Mouse (Mus musculus) cerebellum, adult 2 months (tissue): ENCODE measurements around the gene Abca8b. TPM values are rescaled to one million over a fixed set of nuclear protein-coding genes. Genes with fewer than 3 reads are reported as not detected.
"Not testable (repeated sequence)": the region's sequence is repeated elsewhere in the genome, so short reads cannot be mapped to it uniquely, and the experiment has no call there.

Experiments used
- DNase-seq, 2 experiments: peaks; one replicate each; pipeline ENCODE4 v3.0.0; 2021
- H3K27ac ChIP-seq: fragments of 200-500 bp; 2 replicates; pipeline ENCODE4 v1.5.1; 2012; ENCODE audit warnings: low read length, control low read depth, inconsistent platforms; ENCODE audit not compliant: insufficient read depth
- H3K27me3 ChIP-seq: fragments of 200-500 bp; 2 replicates; pipeline ENCODE4 v1.6.1; 2012; ENCODE audit warnings: inconsistent platforms, mild to moderate bottlenecking, low read length, moderate library complexity; ENCODE audit not compliant: control insufficient read depth, insufficient read depth
- H3K4me1 ChIP-seq: fragments of 200-500 bp; 2 replicates; pipeline ENCODE4 v1.6.1; 2011; ENCODE audit warnings: low read length; ENCODE audit not compliant: control insufficient read depth, insufficient read depth
- H3K4me3 ChIP-seq: fragments of 200-500 bp; replicated peaks from 2 replicates; pipeline ENCODE3; 2011; ENCODE audit warnings: mild to moderate bottlenecking, low read depth, low read length, control low read depth; ENCODE audit not compliant: insufficient read depth
- CTCF ChIP-seq: fragments of 200-500 bp; IDR thresholded peaks from 2 replicates; pipeline ENCODE4 v1.5.1; 2011; ENCODE audit warnings: low read depth, mild to moderate bottlenecking, control low read depth, low read length, moderate library complexity, borderline replicate concordance; ENCODE audit not compliant: insufficient read depth
- POLR2A ChIP-seq: fragments of 200-500 bp; IDR thresholded peaks from 2 replicates; pipeline ENCODE4 v1.6.1; 2011; ENCODE audit warnings: low read length, control low read depth, borderline replicate concordance; ENCODE audit not compliant: insufficient read depth
- WGBS: fragments of 180-500 bp; shearing (Covaris S2); methylation state at CpG from one replicate; pipeline ENCODE4 v1.1.7; 2018; 5-methylcytosine and 5-hydroxymethylcytosine counted together
- polyA plus RNA-seq: library from polyadenylated mRNA; depleted of rRNA; stranded (reverse); fragments of >200 nt; gene quantifications from 2 replicates; pipeline ENCODE4 v1.2.3, GENCODE M21; 2012

Gene Abca8b
- polyA plus RNA-seq, 1 experiment = 11.8 TPM

GRCm38 (mm10) chr11:109928489-109928888 lies 67.2 kb downstream of the Abca8b start:
- Histone ChIP-seq H3K4me3 (no peak overlapping the region), H3K4me1 (no peaks in the 10 kb centered on the region), H3K27ac (no peak overlapping the region), H3K27me3 (no peaks in the 10 kb centered on the region)
- 33% methylated on average over 2 of the region's 2 CpGs for WGBS
- TF ChIP-seq POLR2A (no peak), CTCF (no peak)
- DNase-seq = no peak

GRCm38 (mm10) chr11:109926718-109927680 lies 68.6 kb downstream of the Abca8b start:
- Histone ChIP-seq H3K27ac (no peak overlapping the region), H3K4me1 (no peaks in the 10 kb centered on the region), H3K4me3 (no peak overlapping the region), H3K27me3 (no peaks in the 10 kb centered on the region)
- no peak for TF ChIP-seq POLR2A
- no peak for TF ChIP-seq CTCF
- DNase-seq = no peak
- WGBS = 60% methylated on average over 7 of the region's 7 CpGs

GRCm38 (mm10) chr11:109922236-109922635 lies 73.4 kb downstream of the Abca8b start:
- Histone ChIP-seq H3K27ac (no peak overlapping the region), H3K27me3 (no peaks in the 10 kb centered on the region), H3K4me3 (no peak overlapping the region), H3K4me1 (no peaks in the 10 kb centered on the region)
- no peak for TF ChIP-seq POLR2A
- no peak for TF ChIP-seq CTCF
- 75% methylated on average over 3 of the region's 3 CpGs for WGBS
- DNase-seq = no peak

GRCm38 (mm10) chr11:109919480-109919879 lies 76.2 kb downstream of the Abca8b start:
- Histone ChIP-seq H3K4me3 (no peak overlapping the region), H3K27ac (no peak overlapping the region), H3K27me3 (no peaks in the 10 kb centered on the region), H3K4me1 (no peaks in the 10 kb centered on the region)
- WGBS = 91% methylated on average over 2 of the region's 2 CpGs
- no peak for TF ChIP-seq CTCF
- TF ChIP-seq POLR2A = no peak
- no peak for DNase-seq

GRCm38 (mm10) chr11:109916654-109917053 lies 79.0 kb downstream of the Abca8b start:
- no peaks in the 10 kb centered on the region for H3K27me3 ChIP-seq
- 89% methylated on average over 10 of the region's 10 CpGs for whole genome bisulfite sequencing
- no peak overlapping the region for H3K27ac ChIP-seq
- no peak for DNase-seq
- no peaks in the 10 kb centered on the region for H3K4me1 ChIP-seq
- no peak overlapping the region for H3K4me3 ChIP-seq
- TF ChIP-seq CTCF (no peak), POLR2A (no peak)

GRCm38 (mm10) chr11:109913156-109913555 lies 82.5 kb downstream of the Abca8b start:
- H3K4me3 ChIP-seq, H3K27ac ChIP-seq, H3K4me1 ChIP-seq, DNase-seq, H3K27me3 ChIP-seq: not testable (repeated sequence)
- 86% methylated on average over 8 of the region's 8 CpGs for WGBS

GRCm38 (mm10) chr11:109912118-109912517 lies 83.5 kb downstream of the Abca8b start:
- H3K4me1 ChIP-seq, H3K4me3 ChIP-seq, H3K27me3 ChIP-seq, DNase-seq, H3K27ac ChIP-seq: not testable (repeated sequence)
- WGBS = 67% methylated on average over 1 of the region's 1 CpGs

GRCm38 (mm10) chr11:109909801-109910200 lies 85.8 kb downstream of the Abca8b start:
- WGBS = 83% methylated on average over 2 of the region's 2 CpGs
- Histone ChIP-seq H3K4me3 (no peak overlapping the region), H3K27ac (no peak overlapping the region), H3K4me1 (no peaks in the 10 kb centered on the region), H3K27me3 (no peaks in the 10 kb centered on the region)
- DNase-seq = no peak
- TF ChIP-seq POLR2A (no peak), CTCF (no peak)
